Mouse (Mus musculus): Measurements from ENCODE around the gene Them7.
A peak's percentile ranks its signal among the peaks of the same experiment; 100 is the strongest.

Gene Them7

GRCm38 (mm10) chr2:105224134-105224986, at the start of gene Them7:
TSS of gene Them7 (plus strand) at chr2:105224320.
- DNase-seq: peak; percentile 19 to 34

- DNase-seq: no peak
These were observed 45.2 kb upstream of the Them7 start for GRCm38 (mm10) chr2:105178871-105179270.

- no peak for DNase-seq
These were observed 41.6 kb upstream of the Them7 start for GRCm38 (mm10) chr2:105182501-105182900.

GRCm38 (mm10) chr2:105185140-105185539, 39.0 kb upstream of the Them7 start:
- no peak for DNase-seq

- DNase-seq: no peak
These were observed 38.2 kb upstream of the Them7 start for GRCm38 (mm10) chr2:105185768-105186529.

GRCm38 (mm10) chr2:105186591-105186990, 37.5 kb upstream of the Them7 start:
- DNase-seq: no peak

- peak; percentile 24 to 43 for DNase-seq
These were observed 35.9 kb upstream of the Them7 start for GRCm38 (mm10) chr2:105188182-105188581.

- peak; percentile 30 to 68 for DNase-seq
These were observed 34.8 kb upstream of the Them7 start for GRCm38 (mm10) chr2:105189352-105189751.

- no peak for DNase-seq
These were observed 24.0 kb upstream of the Them7 start for GRCm38 (mm10) chr2:105200152-105200551.

- no peak for DNase-seq
These were observed 17.5 kb upstream of the Them7 start for GRCm38 (mm10) chr2:105206563-105207174.

- DNase-seq: no peak
These were observed 11.3 kb upstream of the Them7 start for GRCm38 (mm10) chr2:105212839-105213238.

- DNase-seq: no peak
These were observed 8.2 kb upstream of the Them7 start for GRCm38 (mm10) chr2:105215914-105216313.

- no peak for DNase-seq
These were observed 4.9 kb upstream of the Them7 start for GRCm38 (mm10) chr2:105219229-105219628.

- no peak for DNase-seq
These were observed 4.5 kb upstream of the Them7 start for GRCm38 (mm10) chr2:105219664-105220063.

GRCm38 (mm10) chr2:105220738-105221303, 3.3 kb upstream of the Them7 start:
- DNase-seq: peak; percentile 40 to 61

GRCm38 (mm10) chr2:105223606-105224005, 514 bp upstream of the Them7 start:
- no peak for DNase-seq

- no peak for DNase-seq
These were observed 861 bp downstream of the Them7 start for GRCm38 (mm10) chr2:105224987-105225375.

GRCm38 (mm10) chr2:105226297-105226958, 2.3 kb downstream of the Them7 start:
- no peak for DNase-seq

- DNase-seq: no peak
These were observed 4.3 kb downstream of the Them7 start for GRCm38 (mm10) chr2:105228416-105228815.

- DNase-seq: peak; percentile 89 to 91
These were observed 6.2 kb downstream of the Them7 start for GRCm38 (mm10) chr2:105230333-105230732.

- no peak for DNase-seq
These were observed 8.3 kb downstream of the Them7 start for GRCm38 (mm10) chr2:105232386-105232785.

- no peak for DNase-seq
These were observed 10.2 kb downstream of the Them7 start for GRCm38 (mm10) chr2:105234278-105234677.
